In the genomic region with DNA sequence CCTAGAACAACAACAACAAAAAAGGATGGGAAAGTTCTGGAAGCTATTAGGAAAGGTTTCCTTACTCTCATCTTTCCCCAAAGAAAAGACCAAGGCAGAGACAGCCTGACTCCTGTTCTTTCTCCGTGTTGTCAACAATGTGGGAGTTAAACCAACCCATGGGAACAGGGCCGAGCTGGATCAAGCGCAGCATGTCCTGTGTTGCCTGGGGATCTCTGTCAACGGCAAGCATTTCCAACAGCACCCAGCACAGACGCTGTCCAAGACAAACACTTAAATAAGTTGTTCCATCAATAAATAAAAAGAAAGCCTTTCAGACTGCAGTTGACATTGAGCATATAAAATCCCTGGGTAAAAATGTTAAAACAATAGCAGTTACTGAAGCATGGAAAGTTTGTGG, we compare ENCODE assay signal across 12 mouse cellular contexts. TPM values are rescaled to one million over a fixed set of nuclear protein-coding genes. Genes with fewer than 3 reads are reported as not detected.
DNase-seq lines count a peak whose midpoint lies in the region; ATAC-seq and TF ChIP-seq lines count a peak whose summit lies in the region.
"Had no signal": no experiment of that assay in that cellular context is flagged by ENCODE, and none has a peak within 500 bp of the region (broad histone marks: within the 10 kb centered on the region; RNA-seq: fewer than 3 reads in every experiment).

No protein-coding gene starts in this region.

- intact Hi-C loops in gastrocnemius, postnatal 14 days (cut with DNase I; ENCODE audit: low total_unique reads), result no loop called here
- intact Hi-C loops in heart, postnatal 25 days (cut with DNase I), result loop anchor here (10.0 kb wide), 1 partner anchor 180 kb away; no protein-coding TSS in a partner anchor

- no peak for TF ChIP-seq EP300 in lung, postnatal 0 days (IDR thresholded peaks at IDR 0.05)

- 0 out of 2 replicates have a peak, but pooled peaks cover 3% of the 10 kb centered on the region for H3K4me1 ChIP-seq in heart, embryonic 10.5 days
- H3K4me1 ChIP-seq in lung, postnatal 0 days (ENCODE audit: insufficient read depth, low read depth, low read length), result no peaks in the 10 kb centered on the region
- H3K4me1 ChIP-seq in thymus, adult 2 months (replicated peaks; ENCODE audit: control insufficient read depth, insufficient read depth, low read length), result no peaks in the 10 kb centered on the region
- H3K4me1 ChIP-seq: hindbrain, embryonic 13.5 days had no signal

- peak; percentile 98 for DNase-seq in heart, adult 11 months
- DNase-seq in heart, embryonic 10.5 days (ENCODE audit: low spot score), result no peak
- peak; percentile 28 for DNase-seq in gastrocnemius, postnatal 14 days
- DNase-seq in heart, postnatal 25 days (ENCODE audit: low spot score), result peak; percentile 62
- peak; percentile 45 for DNase-seq in lung, postnatal 0 days (ENCODE audit: low spot score)
- no peak for DNase-seq in thymus, adult 2 months
- DNase-seq in Muller cell, postnatal 12 days (ENCODE audit: inconsistent ontology term), result no peak
- no peak for DNase-seq in embryo, embryonic 10.5 days (ENCODE audit: low spot score)
- DNase-seq: right cerebral cortex, postnatal 4 days; thymus, adult 18-20 months had no signal

- TF ChIP-seq CTCF in lung, postnatal 0 days (IDR thresholded peaks at IDR 0.05), result no peak
- TF ChIP-seq CTCF in thymus, adult 2 months (IDR thresholded peaks at IDR 0.05; ENCODE audit: borderline replicate concordance, control insufficient read depth, extremely low read depth, insufficient read depth, low read length, poor library complexity), result no peak

- H3K9ac ChIP-seq in lung, postnatal 0 days (replicated peaks; ENCODE audit: low read depth), result no peak overlapping the region
- H3K9ac ChIP-seq: hindbrain, embryonic 13.5 days had no signal

- H3K4me3 ChIP-seq in heart, embryonic 10.5 days, result no peak overlapping the region
- no peak overlapping the region for H3K4me3 ChIP-seq in lung, postnatal 0 days (ENCODE audit: low read depth, low read length)
- no peak overlapping the region for H3K4me3 ChIP-seq in thymus, adult 2 months (ENCODE audit: control insufficient read depth, insufficient read depth, low read length)
- H3K4me3 ChIP-seq: hindbrain, embryonic 13.5 days had no signal

- no peak overlapping the region for H3K4me2 ChIP-seq in lung, postnatal 0 days (replicated peaks; ENCODE audit: low read depth, low read length)
- H3K4me2 ChIP-seq: hindbrain, embryonic 13.5 days had no signal

- H3K27ac ChIP-seq in heart, embryonic 10.5 days, result no peak overlapping the region
- peak overlapping the region; percentile 15; the same call in 1 of the 2 replicates for H3K27ac ChIP-seq in lung, postnatal 0 days (ENCODE audit: low read length)
- H3K27ac ChIP-seq in thymus, adult 2 months (ENCODE audit: control insufficient read depth, insufficient read depth, low read length), result no peak overlapping the region
- H3K27ac ChIP-seq: hindbrain, embryonic 13.5 days had no signal

- no peak for TF ChIP-seq POLR2A in thymus, adult 2 months (IDR thresholded peaks at IDR 0.05; ENCODE audit: control insufficient read depth, extremely low read depth, insufficient read depth, low read length, poor library complexity)

- WGBS in heart, embryonic 10.5 days, result 56% methylated on average over 5 of the region's 5 CpGs
- 36% methylated on average over 5 of the region's 5 CpGs for WGBS in lung, postnatal 0 days
- WGBS in thymus, adult 2 months, result 96% methylated on average over 5 of the region's 5 CpGs

- peak; percentile 40; the same call in 1 of the 2 replicates for ATAC-seq in lung, postnatal 0 days

- H3K36me3 ChIP-seq in heart, embryonic 10.5 days, result no peaks in the 10 kb centered on the region
- H3K36me3 ChIP-seq in lung, postnatal 0 days (ENCODE audit: insufficient read depth, low read length), result no peaks in the 10 kb centered on the region
- H3K36me3 ChIP-seq in thymus, adult 2 months (ENCODE audit: control insufficient read depth, insufficient read depth, low read length), result no peaks in the 10 kb centered on the region
- H3K36me3 ChIP-seq: hindbrain, embryonic 13.5 days had no signal

- H3K9me3 ChIP-seq in heart, embryonic 10.5 days, result no peaks in the 10 kb centered on the region
- H3K9me3 ChIP-seq in lung, postnatal 0 days (ENCODE audit: low read length), result no peaks in the 10 kb centered on the region
- H3K9me3 ChIP-seq: hindbrain, embryonic 13.5 days had no signal

- no peaks in the 10 kb centered on the region for H3K27me3 ChIP-seq in heart, embryonic 10.5 days (ENCODE audit: insufficient read depth, poor library complexity, severe bottlenecking)
- H3K27me3 ChIP-seq in lung, postnatal 0 days (replicated peaks; ENCODE audit: insufficient read depth, low read length), result no peaks in the 10 kb centered on the region
- H3K27me3 ChIP-seq in thymus, adult 2 months (ENCODE audit: control insufficient read depth, insufficient read depth, low read length), result no peaks in the 10 kb centered on the region
- H3K27me3 ChIP-seq: hindbrain, embryonic 13.5 days had no signal

RNA-seq across cellular contexts. Expression of a gene that starts 17.6 kb away (rescaled TPM):
- polyA plus RNA-seq in heart, embryonic 10.5 days (2016; fragmentation: Nextera tagmentation; extraction: Ambion mirVana), result 0.17 and 0.60 TPM in 2 replicates
- total RNA-seq in gastrocnemius, postnatal 14 days (2021), result under 1 TPM; 0.35 to 0.59 TPM
- under 1 TPM; 0.98 to 0.99 TPM for total RNA-seq in heart, postnatal 25 days (2021)
- polyA plus RNA-seq in lung, postnatal 0 days (2015; fragmentation: Nextera tagmentation; extraction: Ambion mirVana), result 0.43 and 0.61 TPM in 2 replicates
- polyA plus RNA-seq in thymus, adult 2 months (2012; rRNA removed), result 4.4 and 6.2 TPM in 2 replicates
- total RNA-seq: left cerebral cortex, adult 18-20 months had no signal

Comparison
In these comparisons a context has a peak if more than half of its experiments do, and no peak if none do; other contexts are left out.
1. DNase-seq: peak in heart, adult 11 months (single experiment), gastrocnemius, postnatal 14 days (single experiment), heart, postnatal 25 days (single experiment) and lung, postnatal 0 days (single experiment); none in heart, embryonic 10.5 days (single experiment), thymus, adult 2 months (single experiment), Muller cell, postnatal 12 days (single experiment) and embryo, embryonic 10.5 days (single experiment).